Mouse (Mus musculus) neural tube, embryonic 14.5 days (tissue): Measurements from ENCODE around the gene Ccdc38. TPM values are rescaled to one million over a fixed set of nuclear protein-coding genes. Genes with fewer than 3 reads are reported as not detected.

Experiments used
- ATAC-seq: fragments of 200-750 bp; cut with Nextera tagmentation; 2 replicates; pipeline ENCODE4 v1.8.0; 2017; ENCODE audit warnings: low read depth, mild to moderate bottlenecking, moderate TSS enrichment, moderate library complexity
- H3K27ac ChIP-seq: fragments of 300-500 bp; sonication (generic); 2 replicates; pipeline ENCODE4 v1.5.1; 2014; ENCODE audit warnings: low read depth, mild to moderate bottlenecking, control low read depth, low read length, moderate library complexity, mixed read lengths
- H3K27me3 ChIP-seq: fragments of 300-500 bp; sonication (generic); 2 replicates; pipeline ENCODE4 v1.6.1; 2014; ENCODE audit warnings: low read length; ENCODE audit not compliant: control insufficient read depth, insufficient read depth
- H3K36me3 ChIP-seq: fragments of 300-500 bp; sonication (generic); 2 replicates; pipeline ENCODE4 v1.6.1; 2014; ENCODE audit warnings: low read length, mixed read lengths; ENCODE audit not compliant: control insufficient read depth, insufficient read depth
- H3K4me1 ChIP-seq: fragments of 300-500 bp; sonication (generic); 2 replicates; pipeline ENCODE4 v1.6.1; 2014; ENCODE audit warnings: low read length; ENCODE audit not compliant: control insufficient read depth, insufficient read depth
- H3K4me2 ChIP-seq: fragments of 300-500 bp; sonication (generic); 2 replicates; pipeline ENCODE4 v1.6.1; 2014; ENCODE audit warnings: mild to moderate bottlenecking, low read depth, low read length, control low read depth
- H3K4me3 ChIP-seq: fragments of 300-500 bp; sonication (generic); 2 replicates; pipeline ENCODE4 v1.5.1; 2014; ENCODE audit warnings: low read depth, low read length, control low read depth, mixed read lengths
- H3K9ac ChIP-seq: fragments of 300-500 bp; sonication (generic); replicated peaks from 2 replicates; pipeline ENCODE4 v1.6.1; 2014; ENCODE audit warnings: low read depth, mild to moderate bottlenecking, control low read depth, low read length, mixed read lengths
- H3K9me3 ChIP-seq: fragments of 300-500 bp; sonication (generic); 2 replicates; pipeline ENCODE4 v1.6.1; 2016; ENCODE audit warnings: low read length; ENCODE audit not compliant: control insufficient read depth
- WGBS: fragments of 180-500 bp; shearing (Covaris S2); extraction: QIAGEN DNeasy Blood & Tissue Kit; methylation state at CpG from one replicate; pipeline ENCODE4 v1.1.7; 2014; 5-methylcytosine and 5-hydroxymethylcytosine counted together
- polyA plus RNA-seq: library from polyadenylated mRNA; unstranded; fragments of >200 nt; fragmentation: Nextera tagmentation; extraction: Ambion mirVana; gene quantifications from 2 replicates; pipeline ENCODE4 v1.2.1, GENCODE M21; 2014

Gene Ccdc38
- polyA plus RNA-seq, 1 experiment from 2014 or later = 0.29 TPM

GRCm38 (mm10) chr10:93609236-93609635 lies 68.8 kb downstream of the Ccdc38 start:
- Histone ChIP-seq H3K27ac (no peak overlapping the region), H3K27me3 (no peaks in the 10 kb centered on the region), H3K4me3 (no peak overlapping the region), H3K9ac (no peak overlapping the region), H3K9me3 (no peaks in the 10 kb centered on the region), H3K4me1 (no peaks in the 10 kb centered on the region), H3K36me3 (no peaks in the 10 kb centered on the region), H3K4me2 (no peak overlapping the region)
- 94% methylated on average over 7 of the region's 7 CpGs for WGBS
- no peak for ATAC-seq

GRCm38 (mm10) chr10:93610896-93611295 lies 70.5 kb downstream of the Ccdc38 start:
- 0 out of 2 replicates have a peak, but pooled peaks have one; percentile 32 for ATAC-seq

GRCm38 (mm10) chr10:93611419-93612007 lies 71.1 kb downstream of the Ccdc38 start:
- Histone ChIP-seq H3K36me3 (no peaks in the 10 kb centered on the region), H3K9ac (no peak overlapping the region), H3K27me3 (no peaks in the 10 kb centered on the region), H3K27ac (no peak overlapping the region; the same call in 1 of the 2 replicates), H3K4me1 (no peaks in the 10 kb centered on the region), H3K4me2 (peak overlapping the region; percentile 42; the same call in 1 of the 2 replicates), H3K9me3 (no peaks in the 10 kb centered on the region), H3K4me3 (peak overlapping the region; percentile 21)
- 36% methylated on average over 18 of the region's 18 CpGs for WGBS
- peak; percentile 50; the same call in 1 of the 2 replicates for ATAC-seq

More at GRCm38 (mm10) chr10:93610896-93611295, 70.5 kb downstream of the Ccdc38 start:
- Histone ChIP-seq H3K27me3 (no peaks in the 10 kb centered on the region), H3K4me3 (no peak overlapping the region), H3K4me2 (no peak overlapping the region), H3K4me1 (no peaks in the 10 kb centered on the region), H3K36me3 (no peaks in the 10 kb centered on the region), H3K9me3 (no peaks in the 10 kb centered on the region), H3K9ac (no peak overlapping the region), H3K27ac (no peak overlapping the region)
- WGBS = 96% methylated on average over 1 of the region's 1 CpGs

GRCm38 (mm10) chr10:93614850-93615249 lies 74.4 kb downstream of the Ccdc38 start:
- no peaks in the 10 kb centered on the region for H3K4me1 ChIP-seq
- ATAC-seq = no peak
- H3K27me3 ChIP-seq = no peaks in the 10 kb centered on the region
- 75% methylated on average over 8 of the region's 8 CpGs for WGBS
- no peaks in the 10 kb centered on the region for H3K36me3 ChIP-seq
- no peak overlapping the region for H3K4me2 ChIP-seq
- H3K27ac ChIP-seq = no peak overlapping the region
- no peaks in the 10 kb centered on the region for H3K9me3 ChIP-seq
- no peak overlapping the region for H3K9ac ChIP-seq
- H3K4me3 ChIP-seq = no peak overlapping the region

GRCm38 (mm10) chr10:93620438-93621179 lies 80.2 kb downstream of the Ccdc38 start:
- H3K4me3 ChIP-seq = no peak overlapping the region
- no peak overlapping the region for H3K9ac ChIP-seq
- no peaks in the 10 kb centered on the region for H3K27me3 ChIP-seq
- H3K4me1 ChIP-seq = no peaks in the 10 kb centered on the region
- no peak overlapping the region for H3K27ac ChIP-seq
- H3K9me3 ChIP-seq = no peaks in the 10 kb centered on the region
- H3K4me2 ChIP-seq = no peak overlapping the region
- 72% methylated on average over 7 of the region's 7 CpGs for WGBS
- H3K36me3 ChIP-seq = no peaks in the 10 kb centered on the region
- ATAC-seq = no peak

GRCm38 (mm10) chr10:93623725-93624124 lies 83.3 kb downstream of the Ccdc38 start:
- H3K4me2 ChIP-seq = no peak overlapping the region
- H3K36me3 ChIP-seq = no peaks in the 10 kb centered on the region
- no peak overlapping the region for H3K4me3 ChIP-seq
- H3K9ac ChIP-seq = no peak overlapping the region
- WGBS = 68% methylated on average over 9 of the region's 9 CpGs
- H3K9me3 ChIP-seq = no peaks in the 10 kb centered on the region
- H3K4me1 ChIP-seq = no peaks in the 10 kb centered on the region
- ATAC-seq = no peak
- no peaks in the 10 kb centered on the region for H3K27me3 ChIP-seq
- no peak overlapping the region for H3K27ac ChIP-seq

GRCm38 (mm10) chr10:93624151-93624550 lies 83.7 kb downstream of the Ccdc38 start:
- WGBS = 89% methylated on average over 10 of the region's 10 CpGs

GRCm38 (mm10) chr10:93630310-93630709 lies 89.9 kb downstream of the Ccdc38 start:
- Histone ChIP-seq H3K9ac (no peak overlapping the region), H3K27me3 (no peaks in the 10 kb centered on the region), H3K36me3 (no peaks in the 10 kb centered on the region), H3K27ac (no peak overlapping the region), H3K4me1 (no peaks in the 10 kb centered on the region), H3K4me3 (no peak overlapping the region), H3K4me2 (no peak overlapping the region), H3K9me3 (no peaks in the 10 kb centered on the region)
- WGBS = 89% methylated on average over 5 of the region's 5 CpGs
- ATAC-seq = no peak

More at GRCm38 (mm10) chr10:93624151-93624550, 83.7 kb downstream of the Ccdc38 start:
- Histone ChIP-seq H3K4me1 (no peaks in the 10 kb centered on the region), H3K4me2 (no peak overlapping the region), H3K4me3 (no peak overlapping the region), H3K27ac (no peak overlapping the region), H3K36me3 (no peaks in the 10 kb centered on the region), H3K9me3 (no peaks in the 10 kb centered on the region), H3K27me3 (no peaks in the 10 kb centered on the region), H3K9ac (no peak overlapping the region)
- no peak for ATAC-seq

- Histone ChIP-seq H3K4me2 (no peak overlapping the region), H3K27me3 (no peaks in the 10 kb centered on the region), H3K9ac (no peak overlapping the region), H3K9me3 (no peaks in the 10 kb centered on the region), H3K4me1 (no peaks in the 10 kb centered on the region), H3K4me3 (no peak overlapping the region), H3K27ac (no peak overlapping the region), H3K36me3 (no peaks in the 10 kb centered on the region)
- no peak for ATAC-seq
- 70% methylated on average over 4 of the region's 4 CpGs for WGBS
Observed at GRCm38 (mm10) chr10:93632086-93632485, 91.7 kb downstream of the Ccdc38 start.
